ENCODE assay signal across 7 mouse cellular contexts in genomic region chr2:181496281-181496680, GRCm38 (mm10). TPM values are rescaled to one million over a fixed set of nuclear protein-coding genes. Genes with fewer than 3 reads are reported as not detected.
DNase-seq lines count a peak whose midpoint lies in the region; ATAC-seq and TF ChIP-seq lines count a peak whose summit lies in the region.

No protein-coding gene starts in this region.

- H3K4me1 ChIP-seq in small intestine, adult 2 months (ENCODE audit: control insufficient read depth, insufficient read depth, insufficient read length, low read length): peaks cover 2% of the 10 kb centered on the region

- no peak for TF ChIP-seq POLR2A in small intestine, adult 2 months (IDR thresholded peaks at IDR 0.05; ENCODE audit: low read depth, low read length)

- peak; percentile 80 for TF ChIP-seq CTCF in small intestine, adult 2 months (IDR thresholded peaks at IDR 0.05; ENCODE audit: extremely low read depth, insufficient read length, insufficient replicate concordance, low read depth, low read length)

- intact Hi-C loops in left cerebral cortex, postnatal 36 days (cut with DNase I): loop anchor here (1.0 to 2.0 kb wide), 3 partner anchors 37 to 104 kb away; partner anchors contain the start of gene Zbtb46

- H3K27ac ChIP-seq in small intestine, adult 2 months (ENCODE audit: insufficient read depth, low read depth, low read length): peak overlapping the region; percentile 77

- H3K36me3 ChIP-seq in small intestine, adult 2 months (ENCODE audit: control insufficient read depth, insufficient read depth, low read length): peaks cover 13% of the 10 kb centered on the region

- DNase-seq in cerebellum, postnatal 14 days: peak; percentile 55 to 73
- DNase-seq in gastrocnemius, adult 18-20 months (ENCODE audit: low spot score): peak; percentile 62
- DNase-seq in induced T-regulatory cell, adult 2 months (ENCODE audit: low read depth): peak; percentile 90
- peak; percentile 26 to 45 for DNase-seq in left cerebral cortex, postnatal 36 days (ENCODE audit: low spot score in 2 of 2)

- peak overlapping the region; percentile 77 for H3K4me3 ChIP-seq in small intestine, adult 2 months (ENCODE audit: low read depth, low read length)

- H3K27me3 ChIP-seq in small intestine, adult 2 months (ENCODE audit: control insufficient read depth, insufficient read depth, low read length): no peaks in the 10 kb centered on the region

- peak; percentile 47 for ATAC-seq in activated CD4-positive, CD25-positive, alpha-beta regulatory T cell, adult 4 months
- peak; percentile 52 for ATAC-seq in megakaryocyte-erythroid progenitor cell, adult 5-6 weeks (replicated peaks; ENCODE audit: low FRiP score, low TSS enrichment, poor library complexity, severe bottlenecking)

- WGBS in small intestine, adult 2 months: 10% methylated on average over 8 of the region's 8 CpGs

RNA-seq across cellular contexts. Expression of gene Tpd52l2, which starts 0.7 kb away (rescaled TPM):
- 100 to 1,000 TPM in 1 of 2 experiments, 10 to 100 TPM in 1; 88.0 to 103 TPM for polyA plus RNA-seq in activated CD4-positive, CD25-positive, alpha-beta regulatory T cell, adult 4 months (2017; shearing (Covaris generic))
- 10 to 100 TPM; 48.9 to 51.1 TPM for total RNA-seq in gastrocnemius, adult 18-20 months (2021)
- 10 to 100 TPM; 64.1 to 72.6 TPM for total RNA-seq in left cerebral cortex, postnatal 36 days (2021)
- total RNA-seq in megakaryocyte-erythroid progenitor cell, adult 5-6 weeks (2014; fragmentation: Nextera tagmentation): 65.2 and 70.9 TPM in 2 replicates
- 106 and 151 TPM in 2 replicates for total RNA-seq in megakaryocyte-erythroid progenitor cell, adult 5-6 weeks (2017)
- 14.6 and 27.3 TPM in 2 replicates for polyA plus RNA-seq in small intestine, adult 2 months (2012; rRNA removed)

RNA-seq across cellular contexts. Expression of gene Abhd16b, which starts 3.3 kb away (rescaled TPM):
- polyA plus RNA-seq in activated CD4-positive, CD25-positive, alpha-beta regulatory T cell, adult 4 months (2017; shearing (Covaris generic)): not detected
- not detected for total RNA-seq in gastrocnemius, adult 18-20 months (2021)
- total RNA-seq in left cerebral cortex, postnatal 36 days (2021): not detected
- total RNA-seq in megakaryocyte-erythroid progenitor cell, adult 5-6 weeks (2014; fragmentation: Nextera tagmentation): not detected in 2 replicates
- not detected in 2 replicates for total RNA-seq in megakaryocyte-erythroid progenitor cell, adult 5-6 weeks (2017)
- not detected in 2 replicates for polyA plus RNA-seq in small intestine, adult 2 months (2012; rRNA removed)

RNA-seq across cellular contexts. Expression of gene Dnajc5, which starts 24.0 kb away (rescaled TPM):
- polyA plus RNA-seq in activated CD4-positive, CD25-positive, alpha-beta regulatory T cell, adult 4 months (2017; shearing (Covaris generic)): 10 to 100 TPM; 36.9 to 37.1 TPM
- total RNA-seq in gastrocnemius, adult 18-20 months (2021): 10 to 100 TPM; 42.2 to 47.7 TPM
- total RNA-seq in left cerebral cortex, postnatal 36 days (2021): 100 to 1,000 TPM; 285 to 305 TPM
- total RNA-seq in megakaryocyte-erythroid progenitor cell, adult 5-6 weeks (2014; fragmentation: Nextera tagmentation): 38.6 and 48.6 TPM in 2 replicates
- 34.9 and 38.1 TPM in 2 replicates for total RNA-seq in megakaryocyte-erythroid progenitor cell, adult 5-6 weeks (2017)
- polyA plus RNA-seq in small intestine, adult 2 months (2012; rRNA removed): 20.6 and 48.2 TPM in 2 replicates

RNA-seq across cellular contexts. Expression of gene Zbtb46, which starts 37.1 kb away (rescaled TPM):
- 1 to 10 TPM; 2.5 to 4.3 TPM for polyA plus RNA-seq in activated CD4-positive, CD25-positive, alpha-beta regulatory T cell, adult 4 months (2017; shearing (Covaris generic))
- total RNA-seq in gastrocnemius, adult 18-20 months (2021): 1 to 10 TPM; 3.3 to 5.9 TPM
- total RNA-seq in left cerebral cortex, postnatal 36 days (2021): 10 to 100 TPM; 10.3 to 12.3 TPM
- total RNA-seq in megakaryocyte-erythroid progenitor cell, adult 5-6 weeks (2014; fragmentation: Nextera tagmentation): 22.8 and 38.7 TPM in 2 replicates
- 22.3 and 33.5 TPM in 2 replicates for total RNA-seq in megakaryocyte-erythroid progenitor cell, adult 5-6 weeks (2017)
- 1.5 and 1.6 TPM in 2 replicates for polyA plus RNA-seq in small intestine, adult 2 months (2012; rRNA removed)

Comparison
In these comparisons a context has a peak if more than half of its experiments do, and no peak if none do; other contexts are left out.
1. Peak in every context shown above with its lines: DNase-seq, ATAC-seq, H3K4me3 ChIP-seq and H3K27ac ChIP-seq.
2. DNase-seq: peak in every context shown above with its lines; median percentile 90 in induced T-regulatory cell, adult 2 months; 64 in cerebellum, postnatal 14 days; 62 in gastrocnemius, adult 18-20 months; 36 in left cerebral cortex, postnatal 36 days.
3. RNA of gene Dnajc5, which starts 24.0 kb away (total RNA-seq): 285 to 305 TPM in left cerebral cortex, postnatal 36 days; 42.2 to 47.7 TPM in gastrocnemius, adult 18-20 months and 34.9 to 48.6 TPM in megakaryocyte-erythroid progenitor cell, adult 5-6 weeks; every median in the first group is over 4 times any median in the second.